ENCODE assay signal across 11 mouse cellular contexts in genomic region chr17:65170691-65171090, GRCm38 (mm10).
DNase-seq lines count a peak whose midpoint lies in the region; ATAC-seq lines count a peak whose summit lies in the region.
"Had no signal": no experiment of that assay in that cellular context is flagged by ENCODE, and none has a peak within 500 bp of the region (broad histone marks: within the 10 kb centered on the region; RNA-seq: fewer than 3 reads in every experiment).

No protein-coding gene starts in this region.

- peak overlapping the region; percentile 2; the same call in 1 of the 2 replicates for H3K27ac ChIP-seq in hindbrain, embryonic 15.5 days (replicated peaks)
- H3K27ac ChIP-seq in hindbrain, embryonic 10.5 days = no peak overlapping the region
- H3K27ac ChIP-seq: embryonic facial prominence, embryonic 15.5 days had no signal

- WGBS in hindbrain, embryonic 15.5 days = 55% methylated on average over 4 of the region's 4 CpGs
- 85% methylated on average over 4 of the region's 4 CpGs for WGBS in hindbrain, embryonic 10.5 days

- H3K4me2 ChIP-seq in hindbrain, embryonic 15.5 days = no peak overlapping the region
- H3K4me2 ChIP-seq: embryonic facial prominence, embryonic 15.5 days had no signal

- no peaks in the 10 kb centered on the region for H3K27me3 ChIP-seq in hindbrain, embryonic 15.5 days
- H3K27me3 ChIP-seq in hindbrain, embryonic 10.5 days (ENCODE audit: insufficient read depth, poor library complexity, severe bottlenecking) = no peaks in the 10 kb centered on the region
- H3K27me3 ChIP-seq: embryonic facial prominence, embryonic 15.5 days had no signal

- no peak for DNase-seq in hindbrain, embryonic 10.5 days (ENCODE audit: low spot score)
- DNase-seq in gastrocnemius, postnatal 10 days = peak; percentile 42
- DNase-seq in layer of hippocampus, postnatal 10 days (ENCODE audit: low spot score in 2 of 2) = peak; percentile 29 to 43
- DNase-seq in right cerebral cortex, postnatal 10 days (ENCODE audit: low spot score in 2 of 2) = peak; percentile 76 to 83
- no peak for DNase-seq in urinary bladder, postnatal 4 days (ENCODE audit: low spot score in 2 of 2)
- DNase-seq in kidney, postnatal 10 days = no peak
- DNase-seq: liver, postnatal 0 days; thymus, adult 18-20 months had no signal

- H3K9me3 ChIP-seq in hindbrain, embryonic 15.5 days = no peaks in the 10 kb centered on the region
- H3K9me3 ChIP-seq in hindbrain, embryonic 10.5 days = no peaks in the 10 kb centered on the region
- H3K9me3 ChIP-seq: embryonic facial prominence, embryonic 15.5 days had no signal

- no peaks in the 10 kb centered on the region for H3K36me3 ChIP-seq in hindbrain, embryonic 15.5 days
- no peaks in the 10 kb centered on the region for H3K36me3 ChIP-seq in hindbrain, embryonic 10.5 days
- H3K36me3 ChIP-seq: embryonic facial prominence, embryonic 15.5 days had no signal

- no peak overlapping the region for H3K9ac ChIP-seq in hindbrain, embryonic 15.5 days
- H3K9ac ChIP-seq: embryonic facial prominence, embryonic 15.5 days; liver, postnatal 0 days had no signal

- 0 out of 2 replicates have a peak, but pooled peaks cover 3% of the 10 kb centered on the region for H3K4me1 ChIP-seq in hindbrain, embryonic 15.5 days (replicated peaks)
- H3K4me1 ChIP-seq in hindbrain, embryonic 10.5 days (replicated peaks) = no peaks in the 10 kb centered on the region
- H3K4me1 ChIP-seq: embryonic facial prominence, embryonic 15.5 days had no signal

- no peak overlapping the region for H3K4me3 ChIP-seq in hindbrain, embryonic 15.5 days
- H3K4me3 ChIP-seq in hindbrain, embryonic 10.5 days = no peak overlapping the region
- H3K4me3 ChIP-seq: embryonic facial prominence, embryonic 15.5 days had no signal

- no peak for ATAC-seq in hindbrain, embryonic 15.5 days (ENCODE audit: low FRiP score, low read depth)
- ATAC-seq in inflammation-experienced regulatory T-cells, adult 6 months = no peak
- ATAC-seq: liver, postnatal 0 days had no signal

Comparison
In these comparisons a context has a peak if more than half of its experiments do, and no peak if none do; other contexts are left out.
1. DNase-seq: peak in gastrocnemius, postnatal 10 days (single experiment), layer of hippocampus, postnatal 10 days (2 of 2) and right cerebral cortex, postnatal 10 days (2 of 2); none in hindbrain, embryonic 10.5 days (single experiment), urinary bladder, postnatal 4 days (0 of 2) and kidney, postnatal 10 days (single experiment).